Mouse (Mus musculus) intestine, embryonic 16.5 days (tissue): ENCODE results near the gene Armh1. TPM values are rescaled to one million over a fixed set of nuclear protein-coding genes. Genes with fewer than 3 reads are reported as not detected.

ENCODE experiments used
- ATAC-seq: fragments of 200-750 bp; cut with Nextera tagmentation; 2 replicates; pipeline ENCODE4 v1.8.0; 2017; ENCODE audit warnings: moderate TSS enrichment, moderate library complexity
- H3K27ac ChIP-seq: fragments of 300-500 bp; sonication (generic); 2 replicates; pipeline ENCODE4 v1.5.1; 2014; ENCODE audit warnings: mild to moderate bottlenecking, low read length
- H3K27me3 ChIP-seq: fragments of 300-500 bp; sonication (generic); replicated peaks from 2 replicates; pipeline ENCODE4 v1.6.1; 2014; ENCODE audit warnings: low read length, control low read depth, mixed read lengths; ENCODE audit not compliant: control insufficient read depth, insufficient read depth
- H3K36me3 ChIP-seq: fragments of 300-500 bp; sonication (generic); 2 replicates; pipeline ENCODE4 v1.6.1; 2014; ENCODE audit warnings: low read length, control low read depth; ENCODE audit not compliant: control insufficient read depth, insufficient read depth
- H3K4me1 ChIP-seq: fragments of 300-500 bp; sonication (generic); 2 replicates; pipeline ENCODE4 v1.6.1; 2014; ENCODE audit warnings: low read length, control low read depth, mixed read lengths; ENCODE audit not compliant: control insufficient read depth, insufficient read depth
- H3K4me2 ChIP-seq: fragments of 300-500 bp; sonication (generic); 2 replicates; pipeline ENCODE4 v1.6.1; 2014; ENCODE audit warnings: low read depth, low read length, control low read depth
- H3K4me3 ChIP-seq: fragments of 300-500 bp; sonication (generic); 2 replicates; pipeline ENCODE4 v1.5.1; 2014; ENCODE audit warnings: mild to moderate bottlenecking, low read length
- H3K9ac ChIP-seq: fragments of 300-500 bp; sonication (generic); 2 replicates; pipeline ENCODE4 v1.6.1; 2014; ENCODE audit warnings: low read depth, low read length
- H3K9me3 ChIP-seq: fragments of 300-500 bp; sonication (generic); 2 replicates; pipeline ENCODE4 v1.6.1; 2016; ENCODE audit warnings: low read length, control low read depth; ENCODE audit not compliant: control insufficient read depth
- WGBS: fragments of 180-500 bp; shearing (Covaris S2); extraction: QIAGEN DNeasy Blood & Tissue Kit; methylation state at CpG from one replicate; pipeline ENCODE4 v1.1.7; 2014; 5-methylcytosine and 5-hydroxymethylcytosine counted together
- polyA plus RNA-seq: library from polyadenylated mRNA; unstranded; fragments of >200 nt; fragmentation: Nextera tagmentation; extraction: Ambion mirVana; gene quantifications from 2 replicates; pipeline ENCODE4 v1.2.1, GENCODE M21; 2015

Armh1 gene
- polyA plus RNA-seq, 1 experiment from 2014 or later, result 0.40 TPM

DNA sequence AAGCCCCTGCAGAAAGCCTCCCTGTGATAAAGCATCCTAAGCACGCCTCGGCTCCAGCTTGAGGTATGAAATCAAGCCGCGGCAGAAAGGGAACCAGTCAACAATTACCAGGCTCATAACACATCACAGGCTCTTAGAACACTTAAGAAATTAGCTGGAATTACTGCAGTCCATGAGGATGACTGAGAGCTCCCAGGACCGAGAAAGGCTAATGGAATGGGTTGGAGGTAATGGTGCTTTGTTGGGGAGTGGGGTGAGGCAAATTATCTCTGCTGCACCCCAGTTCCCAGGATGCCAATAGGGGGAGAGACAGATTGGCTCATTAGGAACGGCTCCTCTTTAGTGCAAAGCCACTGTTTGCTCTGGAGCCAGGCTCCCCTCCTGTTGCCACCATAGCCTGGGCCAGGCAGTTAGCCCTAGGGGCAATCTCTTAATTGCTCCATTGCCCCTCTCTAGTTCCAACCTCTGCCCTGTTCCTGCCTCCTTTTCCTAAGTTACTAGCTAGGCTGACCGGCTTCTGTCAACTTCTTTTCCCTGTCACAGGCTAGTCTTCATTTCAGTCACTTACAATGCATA lies 17.7 kb downstream of the Armh1 start:
- no peaks in the 10 kb centered on the region for H3K36me3 ChIP-seq
- no peaks in the 10 kb centered on the region for H3K27me3 ChIP-seq
- 58% methylated on average over 7 of the region's 7 CpGs for WGBS
- H3K4me3 ChIP-seq, result no peak overlapping the region
- ATAC-seq, result no peak
- no peak overlapping the region for H3K4me2 ChIP-seq
- H3K27ac ChIP-seq, result no peak overlapping the region
- H3K9me3 ChIP-seq, result no peaks in the 10 kb centered on the region
- H3K9ac ChIP-seq, result no peak overlapping the region
- H3K4me1 ChIP-seq, result no peaks in the 10 kb centered on the region

DNA sequence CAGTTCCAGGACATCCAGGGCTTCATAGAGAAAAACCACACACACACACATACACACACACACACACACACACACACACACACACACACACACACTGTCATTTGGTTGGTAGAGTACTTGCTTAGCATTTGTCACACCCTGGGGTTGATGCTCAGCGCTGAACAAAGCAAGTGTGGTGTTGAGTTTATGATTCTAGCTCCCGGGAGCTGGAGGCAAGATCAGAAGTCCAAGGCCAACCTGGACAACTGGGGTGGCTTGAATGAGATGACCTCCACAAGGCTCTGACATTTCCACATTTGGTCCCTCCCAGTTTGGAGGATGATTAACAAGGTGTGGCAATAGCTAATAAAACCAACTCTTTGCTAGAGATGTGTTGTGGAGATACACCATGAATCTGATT lies 20.7 kb downstream of the Armh1 start:
- Histone ChIP-seq H3K9ac (no peak overlapping the region), H3K4me3 (no peak overlapping the region), H3K27ac (no peak overlapping the region), H3K27me3 (no peaks in the 10 kb centered on the region), H3K4me1 (no peaks in the 10 kb centered on the region), H3K4me2 (no peak overlapping the region), H3K9me3 (no peaks in the 10 kb centered on the region), H3K36me3 (no peaks in the 10 kb centered on the region)
- peak; percentile 70 for ATAC-seq
- WGBS, result 62% methylated on average over 2 of the region's 2 CpGs

DNA sequence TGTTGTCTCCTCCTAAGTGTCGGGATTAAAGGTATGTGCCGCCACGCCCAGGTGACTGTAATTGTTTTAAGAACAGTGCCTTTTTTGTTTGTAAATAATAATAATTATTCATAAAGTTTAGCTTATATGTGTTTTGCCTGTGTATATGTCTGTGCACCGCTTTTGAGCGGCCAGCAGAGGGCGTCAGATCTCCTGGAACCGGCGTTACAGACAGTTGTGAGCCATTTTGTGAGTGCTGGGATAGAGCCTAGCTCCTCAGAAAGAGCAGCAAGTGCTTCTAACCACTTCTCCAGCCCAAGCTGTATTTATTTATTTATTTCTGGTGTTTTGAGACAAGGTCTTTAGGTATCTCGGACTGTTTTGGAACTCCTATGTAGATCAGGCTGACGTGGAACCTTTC lies 21.6 kb downstream of the Armh1 start:
- Histone ChIP-seq H3K4me3 (no peak overlapping the region), H3K36me3 (no peaks in the 10 kb centered on the region), H3K9ac (no peak overlapping the region), H3K4me2 (no peak overlapping the region), H3K27me3 (no peaks in the 10 kb centered on the region), H3K4me1 (no peaks in the 10 kb centered on the region), H3K27ac (no peak overlapping the region), H3K9me3 (no peaks in the 10 kb centered on the region)
- ATAC-seq, result no peak
- 57% methylated on average over 10 of the region's 10 CpGs for WGBS

DNA sequence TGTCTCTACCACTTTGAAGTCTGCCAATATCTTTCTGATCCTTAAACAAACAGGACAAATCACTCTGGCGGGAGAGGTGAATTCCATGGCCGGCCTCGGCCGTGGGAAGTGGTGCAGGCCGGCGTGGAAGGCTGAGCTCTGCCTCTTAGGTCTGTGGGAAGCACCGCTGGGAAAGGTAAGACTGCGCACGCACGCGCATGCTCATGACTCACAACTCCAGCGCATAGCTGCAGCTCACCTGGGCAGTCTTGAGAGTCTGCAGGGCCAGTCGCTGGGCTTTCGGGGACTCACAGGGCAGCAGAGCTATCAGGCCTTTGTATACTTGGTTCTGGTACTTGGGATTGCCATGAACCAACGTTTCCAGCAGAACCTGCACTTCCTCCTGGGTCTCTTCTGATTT lies 22.3 kb downstream of the Armh1 start:
- no peak overlapping the region for H3K9ac ChIP-seq
- H3K27ac ChIP-seq, result no peak overlapping the region
- no peaks in the 10 kb centered on the region for H3K4me1 ChIP-seq
- H3K4me2 ChIP-seq, result no peak overlapping the region
- no peaks in the 10 kb centered on the region for H3K9me3 ChIP-seq
- H3K27me3 ChIP-seq, result no peaks in the 10 kb centered on the region
- 46% methylated on average over 15 of the region's 15 CpGs for WGBS
- no peak overlapping the region for H3K4me3 ChIP-seq
- no peak; the same call in 1 of the 2 replicates for ATAC-seq
- no peaks in the 10 kb centered on the region for H3K36me3 ChIP-seq

DNA sequence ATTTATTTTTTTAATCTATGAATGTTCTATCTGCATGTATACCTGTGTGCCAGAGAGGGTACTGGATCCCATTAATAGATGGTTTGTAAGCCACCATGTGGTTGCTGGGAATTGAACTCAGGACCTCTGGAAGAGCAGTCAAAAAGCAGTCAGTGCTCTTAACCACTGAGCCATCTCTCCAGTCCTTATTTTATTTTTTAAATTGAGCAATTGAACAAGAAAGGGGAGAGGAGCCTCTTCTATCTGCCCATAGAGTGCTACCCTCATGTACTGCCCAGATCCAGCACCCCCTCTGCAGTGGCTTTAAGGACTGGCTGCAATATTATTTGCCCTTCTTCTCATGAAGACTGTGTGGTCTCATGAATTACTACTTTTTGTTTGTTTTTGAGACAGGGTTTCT lies 26.7 kb downstream of the Armh1 start:
- H3K4me3 ChIP-seq, result no peak overlapping the region
- H3K27ac ChIP-seq, result no peak overlapping the region
- no peak overlapping the region for H3K9ac ChIP-seq
- ATAC-seq, result no peak
- no peaks in the 10 kb centered on the region for H3K36me3 ChIP-seq
- H3K4me1 ChIP-seq, result no peaks in the 10 kb centered on the region
- H3K9me3 ChIP-seq, result no peaks in the 10 kb centered on the region
- no peaks in the 10 kb centered on the region for H3K27me3 ChIP-seq
- no peak overlapping the region for H3K4me2 ChIP-seq

DNA sequence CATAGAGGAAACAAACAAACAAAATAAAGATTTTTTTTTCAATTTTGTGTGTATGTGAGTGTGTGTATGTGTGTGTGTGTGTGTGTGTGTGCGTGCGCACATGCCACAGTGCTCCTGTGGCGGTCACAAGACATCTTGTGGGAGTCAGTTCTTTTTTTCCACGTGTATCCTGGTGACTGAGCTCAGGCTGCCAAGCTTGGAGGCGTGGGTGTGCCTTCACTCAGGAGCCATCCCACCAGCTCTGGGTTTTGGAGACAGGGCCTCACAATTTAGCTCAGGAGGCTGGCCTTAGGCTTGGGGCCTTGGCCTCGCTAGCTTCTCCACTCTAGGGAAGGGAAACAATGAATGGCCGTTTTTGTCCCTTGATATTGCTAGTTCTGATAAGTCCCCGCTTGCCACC lies 27.8 kb downstream of the Armh1 start:
- no peaks in the 10 kb centered on the region for H3K27me3 ChIP-seq
- 65% methylated on average over 8 of the region's 8 CpGs for WGBS
- no peaks in the 10 kb centered on the region for H3K4me1 ChIP-seq
- no peak overlapping the region for H3K4me2 ChIP-seq
- no peak overlapping the region for H3K4me3 ChIP-seq
- H3K9ac ChIP-seq, result no peak overlapping the region
- H3K27ac ChIP-seq, result no peak overlapping the region
- no peaks in the 10 kb centered on the region for H3K36me3 ChIP-seq
- ATAC-seq, result no peak
- no peaks in the 10 kb centered on the region for H3K9me3 ChIP-seq

DNA sequence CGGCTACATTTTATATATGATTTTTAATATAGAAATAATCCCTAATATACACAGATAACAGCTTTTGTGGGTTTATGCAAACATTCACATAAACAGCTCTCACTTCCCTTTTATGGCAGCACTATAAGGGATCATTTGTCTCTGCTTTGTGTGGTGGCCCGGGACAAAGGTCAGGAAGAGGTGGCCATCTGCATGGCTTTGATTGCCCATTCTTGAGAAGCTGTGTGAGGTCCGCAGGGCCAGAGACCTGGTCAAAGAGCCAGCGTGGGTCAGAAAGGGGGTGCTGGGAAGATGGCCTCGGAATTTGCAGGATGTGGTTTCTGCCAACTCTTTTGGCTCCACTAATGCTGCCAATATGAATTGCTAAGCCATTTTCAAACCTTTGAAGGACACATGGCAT lies 28.9 kb downstream of the Armh1 start:
- Histone ChIP-seq H3K27me3 (no peaks in the 10 kb centered on the region), H3K9me3 (no peaks in the 10 kb centered on the region), H3K4me2 (no peak overlapping the region), H3K36me3 (no peaks in the 10 kb centered on the region), H3K27ac (no peak overlapping the region), H3K4me3 (no peak overlapping the region), H3K9ac (no peak overlapping the region), H3K4me1 (no peaks in the 10 kb centered on the region)
- 33% methylated on average over 5 of the region's 5 CpGs for WGBS
- no peak for ATAC-seq

DNA sequence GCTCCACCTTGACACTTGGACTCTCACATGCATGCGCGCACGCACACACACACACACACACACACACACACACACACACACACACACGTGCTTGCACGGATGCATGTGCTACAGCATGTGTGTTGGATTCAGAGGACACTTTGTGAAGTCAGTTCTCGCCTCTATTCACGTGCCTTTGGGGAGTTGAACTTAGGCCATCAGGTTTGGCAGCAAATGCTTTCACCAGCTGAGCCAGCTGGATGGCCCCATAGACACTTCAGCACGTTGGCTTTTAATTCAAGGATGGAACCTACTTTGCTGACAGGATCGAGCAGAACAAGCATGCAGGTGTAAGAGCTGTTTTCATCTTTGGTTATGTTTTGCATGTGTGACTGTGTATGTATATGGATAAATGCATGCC lies 30.1 kb downstream of the Armh1 start:
- Histone ChIP-seq H3K4me3 (no peak overlapping the region), H3K27me3 (no peaks in the 10 kb centered on the region), H3K27ac (no peak overlapping the region), H3K4me2 (no peak overlapping the region), H3K9ac (no peak overlapping the region), H3K36me3 (no peaks in the 10 kb centered on the region), H3K4me1 (no peaks in the 10 kb centered on the region), H3K9me3 (no peaks in the 10 kb centered on the region)
- ATAC-seq, result no peak
- WGBS, result 82% methylated on average over 9 of the region's 9 CpGs

DNA sequence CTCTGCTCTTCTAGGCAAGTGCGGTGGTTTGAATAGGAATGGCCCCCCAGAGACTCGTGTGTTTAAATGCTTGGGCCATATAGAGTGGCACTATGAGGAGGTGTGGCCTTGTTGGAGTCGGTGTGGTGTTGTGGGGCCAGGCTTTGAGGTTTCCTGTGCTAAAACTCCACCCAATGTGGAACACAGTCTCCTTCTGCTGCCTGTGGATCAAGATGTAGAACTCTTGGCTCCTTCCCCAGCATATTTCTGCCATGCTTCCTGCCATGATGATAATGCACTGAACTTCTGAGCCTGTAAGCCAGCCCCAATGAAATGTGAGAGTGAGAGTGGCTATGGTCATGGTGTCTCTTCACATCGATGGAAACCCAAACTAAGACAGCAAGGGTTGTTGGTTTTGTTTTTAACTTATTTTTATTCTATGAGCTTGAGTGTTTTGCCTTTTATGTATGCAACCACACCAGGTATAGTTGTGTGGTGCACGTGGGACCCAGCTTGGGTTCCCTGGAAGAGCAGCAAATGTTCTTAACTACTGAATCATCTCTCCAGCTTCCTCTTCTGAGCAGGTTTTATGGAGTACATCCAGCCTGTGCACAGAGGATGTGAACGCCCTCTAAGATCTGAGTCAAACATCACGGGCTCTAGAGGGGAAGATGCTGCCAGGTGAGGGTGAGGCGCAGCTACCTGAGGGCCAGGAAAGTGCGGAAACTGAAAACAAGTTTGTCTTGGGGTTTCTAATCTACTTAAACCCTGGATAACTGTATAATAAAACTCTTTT lies 31.0 kb downstream of the Armh1 start:
- Histone ChIP-seq H3K4me2 (no peak overlapping the region), H3K4me1 (no peaks in the 10 kb centered on the region), H3K9me3 (no peaks in the 10 kb centered on the region), H3K4me3 (no peak overlapping the region), H3K9ac (no peak overlapping the region), H3K36me3 (no peaks in the 10 kb centered on the region), H3K27me3 (no peaks in the 10 kb centered on the region), H3K27ac (no peak overlapping the region)
- ATAC-seq, result no peak
- WGBS, result 80% methylated on average over 9 of the region's 9 CpGs
